Mouse (Mus musculus) bone marrow, adult 2 months (tissue): ENCODE measurements around the gene Gramd1b.

Experiments
- CTCF ChIP-seq: fragments of 200-500 bp; IDR thresholded peaks from 2 replicates; pipeline ENCODE4 v1.5.1; 2011; ENCODE audit warnings: low read length, control low read depth; ENCODE audit not compliant: control insufficient read depth, insufficient read depth
- POLR2A ChIP-seq: fragments of 200-500 bp; IDR thresholded peaks from 2 replicates; pipeline ENCODE4 v1.6.1; 2011; ENCODE audit warnings: low read depth, mild to moderate bottlenecking, control low read depth, low read length, borderline replicate concordance; ENCODE audit not compliant: control insufficient read depth

- TF ChIP-seq CTCF (no peak), POLR2A (no peak)
Measured at GRCm38 (mm10) chr9:40448646-40449243, 82.4 kb downstream of the Gramd1b start.
